Mouse (Mus musculus) heart, embryonic 16.5 days (tissue): Measurements from ENCODE around the gene Gramd1a. TPM values are rescaled to one million over a fixed set of nuclear protein-coding genes. Genes with fewer than 3 reads are reported as not detected.

ENCODE experiments used
- ATAC-seq: fragments of 200-750 bp; cut with Nextera tagmentation; replicated peaks from 2 replicates; pipeline ENCODE4 v1.8.0; 2017; ENCODE audit warnings: moderate number of reproducible peaks; ENCODE audit not compliant: insufficient read depth, low FRiP score; ENCODE audit errors: extremely low read depth
- H3K27ac ChIP-seq: fragments of 300-500 bp; sonication (generic); 2 replicates; pipeline ENCODE4 v1.5.1; 2014; ENCODE audit warnings: mild to moderate bottlenecking, low read length, control low read depth, moderate library complexity
- H3K27me3 ChIP-seq: fragments of 300-500 bp; sonication (generic); 2 replicates; pipeline ENCODE4 v1.6.1; 2014; ENCODE audit warnings: low read length, mixed read lengths; ENCODE audit not compliant: control insufficient read depth, insufficient read depth
- H3K36me3 ChIP-seq: fragments of 300-500 bp; sonication (generic); 2 replicates; pipeline ENCODE4 v1.6.1; 2014; ENCODE audit not compliant: control insufficient read depth, insufficient read depth
- H3K4me1 ChIP-seq: fragments of 300-500 bp; sonication (generic); 2 replicates; pipeline ENCODE4 v1.6.1; 2014; ENCODE audit warnings: low read length, mixed read lengths; ENCODE audit not compliant: control insufficient read depth, insufficient read depth
- H3K4me2 ChIP-seq: fragments of 300-500 bp; sonication (generic); 2 replicates; pipeline ENCODE4 v1.6.1; 2014; ENCODE audit warnings: low read depth, mild to moderate bottlenecking, control low read depth, low read length
- H3K4me3 ChIP-seq: fragments of 300-500 bp; sonication (generic); 2 replicates; pipeline ENCODE4 v1.5.1; 2014; ENCODE audit warnings: mild to moderate bottlenecking, control low read depth, low read length
- H3K9ac ChIP-seq: fragments of 300-500 bp; sonication (generic); 2 replicates; pipeline ENCODE4 v1.6.1; 2014; ENCODE audit warnings: low read length, control low read depth
- H3K9me3 ChIP-seq: fragments of 300-500 bp; sonication (generic); replicated peaks from 2 replicates; pipeline ENCODE4 v1.6.1; 2016; ENCODE audit warnings: low read length; ENCODE audit not compliant: control insufficient read depth
- WGBS: fragments of 180-500 bp; shearing (Covaris S2); extraction: QIAGEN DNeasy Blood & Tissue Kit; methylation state at CpG from one replicate; pipeline ENCODE4 v1.1.7; 2014; 5-methylcytosine and 5-hydroxymethylcytosine counted together
- polyA plus RNA-seq: library from polyadenylated mRNA; unstranded; fragments of >200 nt; fragmentation: Nextera tagmentation; extraction: Ambion mirVana; gene quantifications from 2 replicates; pipeline ENCODE4 v1.2.1, GENCODE M21; 2015

The Gramd1a gene
- polyA plus RNA-seq, 1 experiment from 2014 or later: 53.1 TPM

- H3K9ac ChIP-seq: peak overlapping the region; percentile 23
- H3K9me3 ChIP-seq: no peaks in the 10 kb centered on the region
- 37% methylated on average over 20 of the region's 20 CpGs for WGBS
- 0 out of 2 replicates have a peak, but pooled peaks cover 2% of the 10 kb centered on the region for H3K4me1 ChIP-seq
- H3K4me3 ChIP-seq: peak overlapping the region; percentile 33
- peak overlapping the region; percentile 65 for H3K4me2 ChIP-seq
- peaks cover 3% of the 10 kb centered on the region; the same call in 1 of the 2 replicates for H3K27me3 ChIP-seq
- no peak overlapping the region for H3K27ac ChIP-seq
- peak; percentile 95 for ATAC-seq
- no peaks in the 10 kb centered on the region for H3K36me3 ChIP-seq
Measured at GRCm38 (mm10) chr7:31097583-31098248, 58.0 kb downstream of the Gramd1a start.

GRCm38 (mm10) chr7:31096892-31097564 lies 58.7 kb downstream of the Gramd1a start:
- ATAC-seq: no peak
- WGBS: 70% methylated on average over 9 of the region's 9 CpGs
- H3K9ac ChIP-seq: no peak overlapping the region

GRCm38 (mm10) chr7:31094774-31095501 lies 60.8 kb downstream of the Gramd1a start:
- Histone ChIP-seq H3K4me1 (0 out of 2 replicates have a peak, but pooled peaks cover 2% of the 10 kb centered on the region), H3K4me3 (no peak overlapping the region), H3K9ac (no peak overlapping the region; the same call in 1 of the 2 replicates), H3K27ac (no peak overlapping the region), H3K27me3 (peaks cover 3% of the 10 kb centered on the region; the same call in 1 of the 2 replicates), H3K4me2 (no peak overlapping the region), H3K9me3 (no peaks in the 10 kb centered on the region; the same call in 1 of the 2 replicates), H3K36me3 (no peaks in the 10 kb centered on the region)
- ATAC-seq: no peak
- WGBS: 20% methylated on average over 12 of the region's 12 CpGs

More at GRCm38 (mm10) chr7:31096892-31097564, 58.7 kb downstream of the Gramd1a start:
- Histone ChIP-seq H3K4me2 (no peak overlapping the region), H3K4me1 (0 out of 2 replicates have a peak, but pooled peaks cover 2% of the 10 kb centered on the region), H3K27me3 (peaks cover 3% of the 10 kb centered on the region; the same call in 1 of the 2 replicates), H3K36me3 (no peaks in the 10 kb centered on the region), H3K9me3 (no peaks in the 10 kb centered on the region), H3K4me3 (no peak overlapping the region), H3K27ac (no peak overlapping the region)

GRCm38 (mm10) chr7:31089721-31090120 lies 66.0 kb downstream of the Gramd1a start:
- no peak for ATAC-seq
- no peaks in the 10 kb centered on the region for H3K27me3 ChIP-seq
- WGBS: 78% methylated on average over 2 of the region's 2 CpGs
- peaks cover 16% of the 10 kb centered on the region for H3K4me1 ChIP-seq
- H3K36me3 ChIP-seq: no peaks in the 10 kb centered on the region
- H3K4me3 ChIP-seq: no peak overlapping the region
- H3K27ac ChIP-seq: no peak overlapping the region
- H3K9me3 ChIP-seq: no peaks in the 10 kb centered on the region; the same call in 1 of the 2 replicates
- H3K9ac ChIP-seq: no peak overlapping the region
- H3K4me2 ChIP-seq: no peak overlapping the region

- Histone ChIP-seq H3K9ac (no peak overlapping the region), H3K4me3 (no peak overlapping the region), H3K4me2 (no peak overlapping the region), H3K4me1 (peaks cover 16% of the 10 kb centered on the region), H3K36me3 (no peaks in the 10 kb centered on the region), H3K27me3 (no peaks in the 10 kb centered on the region), H3K9me3 (no peaks in the 10 kb centered on the region; the same call in 1 of the 2 replicates), H3K27ac (peak overlapping the region; percentile 68)
- ATAC-seq: no peak
- WGBS: 66% methylated on average over 3 of the region's 3 CpGs
Measured at GRCm38 (mm10) chr7:31088206-31088605, 67.5 kb downstream of the Gramd1a start.

GRCm38 (mm10) chr7:31087262-31087661 lies 68.4 kb downstream of the Gramd1a start:
- Histone ChIP-seq H3K27ac (peak overlapping the region; percentile 73), H3K9me3 (no peaks in the 10 kb centered on the region; the same call in 1 of the 2 replicates)
- no peak for ATAC-seq

GRCm38 (mm10) chr7:31086175-31086755 lies 69.4 kb downstream of the Gramd1a start:
- no peak for ATAC-seq
- no peak overlapping the region for H3K4me3 ChIP-seq
- no peak overlapping the region for H3K4me2 ChIP-seq
- no peaks in the 10 kb centered on the region for H3K36me3 ChIP-seq
- H3K27me3 ChIP-seq: no peaks in the 10 kb centered on the region
- no peaks in the 10 kb centered on the region; the same call in 1 of the 2 replicates for H3K9me3 ChIP-seq
- no peak overlapping the region for H3K27ac ChIP-seq
- WGBS: 80% methylated on average over 9 of the region's 9 CpGs
- H3K4me1 ChIP-seq: peaks cover 16% of the 10 kb centered on the region
- no peak overlapping the region for H3K9ac ChIP-seq

More at GRCm38 (mm10) chr7:31087262-31087661, 68.4 kb downstream of the Gramd1a start:
- no peak overlapping the region for H3K4me3 ChIP-seq
- H3K27me3 ChIP-seq: no peaks in the 10 kb centered on the region
- 51% methylated on average over 2 of the region's 2 CpGs for WGBS
- H3K36me3 ChIP-seq: no peaks in the 10 kb centered on the region
- H3K4me2 ChIP-seq: no peak overlapping the region
- H3K4me1 ChIP-seq: peaks cover 16% of the 10 kb centered on the region
- H3K9ac ChIP-seq: no peak overlapping the region

- Histone ChIP-seq H3K4me3 (no peak overlapping the region), H3K27ac (no peak overlapping the region), H3K27me3 (no peaks in the 10 kb centered on the region), H3K9me3 (no peaks in the 10 kb centered on the region; the same call in none of the 2 replicates), H3K4me1 (peaks cover 16% of the 10 kb centered on the region), H3K9ac (no peak overlapping the region), H3K4me2 (no peak overlapping the region), H3K36me3 (no peaks in the 10 kb centered on the region)
- 39% methylated on average over 3 of the region's 3 CpGs for WGBS
- ATAC-seq: peak; percentile 31; the same call in 1 of the 2 replicates
Measured at GRCm38 (mm10) chr7:31085171-31085570, 70.5 kb downstream of the Gramd1a start.
